Mouse (Mus musculus): ENCODE measurements at regions not wholly inside any gene's neighbourhood (a gene's known extent, or its start where the extent isn't known, plus 50 kb on each side); places are given as distances from the start of the nearest gene placed in this dataset.

DNA sequence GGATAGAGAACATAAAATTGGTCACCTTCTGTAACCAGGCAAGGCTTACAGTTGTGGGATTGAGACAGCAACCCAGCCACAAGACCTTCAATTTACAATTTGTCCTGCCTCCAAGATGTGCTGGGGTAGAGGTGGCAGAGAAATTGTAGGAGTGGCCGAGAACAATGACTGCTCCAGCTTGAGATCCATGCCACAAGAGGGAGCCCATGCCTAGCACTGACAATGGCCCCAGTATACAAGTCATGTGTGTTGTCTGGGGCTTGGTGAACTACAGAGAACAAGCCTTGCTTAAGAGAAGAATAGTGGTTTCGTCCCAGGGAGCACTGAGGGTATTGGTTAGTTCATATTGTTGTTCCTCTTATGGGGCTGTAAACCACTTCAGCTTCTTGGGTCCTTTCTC is 146.6 kb upstream of the Sel1l start:
- DNase-seq (ENCODE audit: low spot score in 2 of 2), result no peak

DNA sequence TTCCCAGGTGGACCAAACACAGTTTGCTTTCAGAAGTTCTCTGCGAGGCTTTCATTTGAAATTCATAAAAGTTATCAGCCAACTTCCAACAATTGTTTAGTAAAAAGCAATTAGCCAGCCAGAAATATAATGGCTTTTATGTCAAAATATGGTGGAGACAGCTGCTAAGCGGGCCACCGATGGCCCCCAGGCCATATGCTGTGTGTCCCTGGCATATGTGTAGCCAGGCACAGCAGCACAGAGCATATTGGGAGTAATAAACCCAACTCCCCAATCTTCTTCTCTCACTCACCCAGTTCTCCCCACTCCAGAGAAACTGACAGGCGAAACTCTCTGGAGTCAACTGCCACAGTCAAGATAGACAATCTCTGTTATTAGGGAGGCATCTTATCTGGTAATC is 137.5 kb upstream of the Sel1l start:
- peak; percentile 6 to 52 for DNase-seq (ENCODE audit: low spot score in 2 of 2)

DNA sequence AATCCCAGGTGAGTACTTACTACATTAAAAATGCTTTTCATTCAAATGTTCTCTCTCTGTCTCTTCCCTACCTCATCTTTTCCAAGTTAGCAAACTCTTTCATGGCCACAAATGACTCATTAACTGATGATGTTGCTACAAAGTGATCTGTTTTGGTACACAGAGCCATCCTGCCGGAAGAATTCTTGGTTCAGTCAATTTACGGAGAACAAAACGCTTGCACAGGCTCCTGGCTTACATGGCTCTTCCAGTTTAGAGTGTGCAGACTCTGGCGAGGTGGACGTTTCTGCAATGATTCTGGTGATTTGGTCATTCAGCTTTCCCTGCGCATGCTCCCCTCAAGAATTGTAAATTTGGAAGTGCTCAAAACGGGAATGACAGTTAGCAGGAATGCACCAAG is 131.4 kb upstream of the Sel1l start:
- no peak for DNase-seq (ENCODE audit: low spot score in 2 of 2)

DNA sequence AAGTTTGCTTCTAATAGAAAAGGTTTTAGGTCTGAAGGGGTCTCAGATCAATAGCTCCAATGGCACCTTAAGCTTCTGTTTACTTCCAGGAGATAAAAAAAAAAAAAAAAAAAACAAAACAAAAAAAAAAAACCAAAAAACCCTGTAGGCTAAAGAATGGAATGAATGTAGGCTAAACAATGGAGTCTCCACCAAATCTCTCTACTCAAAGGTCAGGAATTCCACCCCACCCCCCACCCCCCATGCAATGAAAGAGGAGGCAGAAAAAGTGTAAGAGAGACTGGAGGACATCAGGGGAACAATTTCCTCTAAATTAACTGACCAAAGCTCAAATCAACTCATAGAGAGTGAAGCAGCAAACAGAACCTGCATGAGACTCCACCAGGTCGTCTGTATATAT is 122.1 kb upstream of the Sel1l start:
- DNase-seq (ENCODE audit: low spot score in 2 of 2), result no peak

DNA sequence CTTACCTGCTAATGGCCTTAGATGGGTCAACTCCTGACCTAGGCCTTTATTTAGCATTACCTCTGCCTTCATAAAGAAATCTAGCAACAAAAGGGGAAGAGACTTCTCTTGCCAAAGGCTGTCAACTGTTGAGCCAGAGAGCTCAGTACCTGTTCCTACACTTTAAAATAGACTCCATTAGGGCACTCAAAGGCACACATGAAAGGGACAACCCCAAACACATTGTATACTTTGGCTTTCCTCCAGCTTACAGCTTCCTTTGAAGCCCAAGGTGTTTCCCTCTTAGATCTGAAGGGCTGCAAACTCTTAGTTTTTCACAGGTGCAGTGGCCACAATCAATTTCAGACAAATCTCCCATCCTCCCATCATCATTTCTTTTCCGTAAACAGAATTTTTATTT is 117.0 kb upstream of the Sel1l start:
- no peak for DNase-seq (ENCODE audit: low spot score in 2 of 2)

DNA sequence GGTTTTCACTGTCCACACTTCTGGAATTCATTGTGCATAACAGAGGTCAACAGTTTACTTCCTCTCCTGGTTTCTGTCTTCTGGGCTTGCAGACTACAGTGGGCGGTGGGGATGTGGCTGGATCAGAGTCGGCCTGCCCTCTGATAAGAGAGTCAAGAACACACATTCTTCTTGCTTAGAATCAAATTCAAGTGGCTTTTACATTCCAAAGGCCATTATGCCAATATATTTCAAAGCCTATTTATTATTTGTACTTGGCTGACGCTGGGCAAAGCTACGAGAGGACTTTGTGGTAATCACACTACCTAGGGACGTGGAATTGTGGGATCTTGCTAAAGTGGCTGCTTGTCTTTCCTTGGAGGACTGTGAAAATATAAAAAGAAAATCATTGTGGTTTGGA is 114.3 kb upstream of the Sel1l start:
- DNase-seq (ENCODE audit: low spot score in 2 of 2), result no peak

DNA sequence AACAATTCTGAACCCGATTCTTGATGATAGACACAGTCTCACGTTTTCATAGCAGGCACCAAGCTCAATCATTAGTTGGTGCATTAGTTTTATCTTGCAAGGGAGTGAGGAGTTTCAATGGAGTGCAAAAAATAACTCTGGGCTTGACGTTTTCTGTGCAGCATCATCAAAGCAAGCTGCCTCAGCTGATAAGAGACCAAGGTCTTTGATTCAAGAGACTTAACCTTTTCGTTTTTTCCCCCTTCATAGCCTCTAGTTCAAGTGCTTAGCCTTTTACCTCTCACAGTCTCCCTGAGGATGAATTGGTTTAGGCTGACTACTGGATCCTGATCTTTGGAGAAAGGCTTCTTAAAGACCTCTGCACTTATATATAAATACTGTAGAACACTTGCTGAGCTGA is 109.1 kb upstream of the Sel1l start:
- DNase-seq (ENCODE audit: low spot score in 2 of 2), result no peak

DNA sequence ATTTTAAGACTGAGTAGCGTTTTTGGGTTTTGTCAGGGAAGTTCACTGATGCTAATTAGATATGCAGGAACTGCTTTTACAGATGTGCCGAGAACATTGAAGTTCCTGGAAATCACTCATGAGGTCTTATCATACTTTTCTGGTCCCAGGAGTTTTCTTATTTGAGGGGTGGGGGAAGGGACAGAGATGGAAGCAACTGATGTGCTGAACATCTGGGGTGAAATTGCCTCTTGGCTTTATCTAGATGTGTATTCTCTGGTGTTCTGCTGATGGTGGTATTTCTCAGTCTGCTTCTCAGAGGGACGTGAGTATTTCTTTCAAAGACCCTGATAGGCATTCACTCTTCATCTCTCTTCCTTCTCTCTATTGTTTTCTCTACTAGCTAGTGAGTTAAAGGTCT is 107.5 kb upstream of the Sel1l start:
- no peak for DNase-seq (ENCODE audit: low spot score in 2 of 2)

DNA sequence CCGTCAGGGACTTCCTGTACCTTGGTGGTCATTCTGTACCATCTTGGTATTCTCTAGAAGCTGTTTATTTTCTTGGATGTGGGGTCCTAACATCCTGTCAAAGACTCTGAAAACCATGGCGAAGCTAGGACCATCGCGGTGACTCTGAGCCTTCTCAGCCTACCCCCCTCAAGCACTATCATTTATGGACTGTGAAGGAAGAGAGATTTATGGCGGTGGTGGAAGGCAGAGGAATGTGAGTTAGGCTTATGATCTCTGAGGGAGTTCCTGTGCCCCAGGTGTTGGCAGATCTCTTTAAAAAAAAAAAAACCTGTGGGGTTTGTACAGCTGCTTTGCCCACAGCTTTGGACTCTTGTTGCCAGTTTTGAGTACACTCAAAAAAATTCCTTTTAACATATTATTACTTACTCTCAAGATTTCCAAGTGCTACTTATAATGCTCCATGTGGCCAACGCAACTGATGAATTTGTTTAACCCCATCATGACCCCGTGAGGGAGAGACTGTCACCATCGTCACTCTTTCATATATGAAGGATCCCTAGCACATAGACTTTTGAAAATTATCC is 99.7 kb upstream of the Sel1l start:
- DNase-seq (ENCODE audit: low spot score in 2 of 2), result no peak

DNA sequence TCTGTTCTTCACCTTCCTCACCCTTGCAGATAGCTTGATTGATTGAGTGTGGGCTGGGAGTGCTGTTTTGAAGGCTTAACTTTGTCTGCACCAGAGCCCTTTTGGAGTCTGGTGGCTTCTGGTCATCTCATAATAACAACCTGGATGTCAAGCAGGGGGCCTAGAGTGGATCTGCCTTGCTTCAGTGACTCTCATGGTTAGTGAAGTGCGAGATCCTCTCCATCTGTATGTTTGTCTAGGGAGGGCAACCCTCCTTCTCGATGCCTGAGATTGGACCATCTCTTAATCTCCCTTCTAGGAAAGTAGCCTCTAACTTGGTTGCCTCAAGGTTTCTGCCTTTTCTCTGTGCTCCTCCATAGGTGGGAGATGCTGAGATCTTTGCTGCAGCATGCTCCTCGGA is 99.0 kb upstream of the Sel1l start:
- no peak for DNase-seq (ENCODE audit: low spot score in 2 of 2)

DNA sequence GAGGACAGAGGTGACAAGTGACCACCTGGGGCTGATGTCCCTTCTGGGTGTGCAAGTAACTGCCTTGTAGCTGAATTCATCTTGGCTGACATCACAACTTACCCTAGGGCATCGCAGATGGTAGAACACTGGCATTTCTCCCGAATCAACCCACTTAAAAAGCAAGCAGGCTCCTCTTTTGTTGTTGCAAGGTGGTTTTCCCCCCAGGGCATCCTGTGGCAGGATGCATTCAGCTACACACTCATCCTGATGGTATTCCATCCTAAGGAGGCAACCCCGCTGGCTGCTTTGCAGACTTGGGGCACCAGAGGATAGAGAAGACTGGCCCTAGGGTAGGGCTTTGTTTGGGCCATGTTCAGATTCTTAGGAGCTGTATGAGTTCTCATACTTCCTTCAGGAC is 97.6 kb upstream of the Sel1l start:
- DNase-seq (ENCODE audit: low spot score in 2 of 2), result no peak

DNA sequence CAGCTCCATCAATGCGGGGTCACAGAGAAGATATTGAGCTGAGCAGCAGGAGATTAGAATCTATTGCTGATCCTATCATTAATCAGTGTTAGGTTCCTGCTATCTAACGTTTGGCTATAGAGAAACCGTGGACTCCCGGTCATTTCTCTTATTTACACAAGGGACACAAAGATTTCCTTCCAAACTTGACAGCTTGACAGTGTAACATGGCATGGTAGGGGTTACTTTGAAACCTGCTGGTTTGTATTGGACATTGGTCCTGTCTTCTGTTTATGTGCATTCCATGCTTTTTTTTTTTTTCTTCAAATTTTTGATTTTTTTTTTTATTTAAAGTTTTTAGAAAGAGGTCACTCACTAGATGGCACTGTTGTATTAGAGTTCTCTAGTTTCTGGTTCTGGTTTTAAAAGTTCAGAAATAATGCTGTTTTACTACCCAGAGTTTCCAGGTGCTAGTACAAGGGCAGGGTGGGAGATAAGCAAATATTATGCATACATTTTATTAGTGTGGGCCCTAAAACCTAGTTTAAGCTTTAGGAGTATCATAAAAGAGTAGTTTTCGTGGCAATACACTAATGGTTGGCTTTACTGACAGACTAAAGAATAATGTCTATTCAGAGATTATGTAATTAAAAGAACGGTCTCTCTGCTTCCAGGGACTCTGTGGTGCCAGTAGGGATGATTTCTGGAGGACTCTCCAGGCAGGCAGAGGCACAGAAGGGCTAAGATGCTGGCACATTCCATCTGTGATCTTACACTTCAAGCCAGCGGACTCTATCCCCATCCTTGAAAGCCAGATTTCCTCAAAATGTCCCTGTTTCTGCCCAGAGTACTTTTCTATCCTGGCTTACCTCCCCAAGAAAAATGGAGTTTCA is 83.8 kb upstream of the Sel1l start:
- DNase-seq (ENCODE audit: low spot score in 2 of 2), result peak in 1 of 2 experiments; percentile 28

DNA sequence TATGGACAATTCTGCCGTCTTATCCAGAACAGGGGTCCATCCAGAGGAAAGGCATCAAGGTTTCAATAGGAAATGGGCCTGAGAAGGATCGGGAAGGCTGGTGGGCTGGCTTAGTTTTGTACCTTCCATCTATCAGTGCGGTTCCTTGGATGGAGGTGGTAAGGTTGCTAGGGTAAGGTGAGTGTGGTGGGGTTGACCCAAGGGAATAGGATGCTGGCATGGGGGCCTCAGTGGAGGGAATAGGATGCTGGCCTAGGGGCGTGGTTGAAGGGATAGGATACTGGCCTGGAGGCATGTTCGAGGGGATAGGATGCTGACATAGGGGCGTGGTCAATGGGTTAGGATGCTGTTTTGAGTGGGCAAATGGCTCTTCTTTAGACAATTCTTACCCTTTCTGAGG is 82.6 kb upstream of the Sel1l start:
- no peak for DNase-seq (ENCODE audit: low spot score in 2 of 2)

DNA sequence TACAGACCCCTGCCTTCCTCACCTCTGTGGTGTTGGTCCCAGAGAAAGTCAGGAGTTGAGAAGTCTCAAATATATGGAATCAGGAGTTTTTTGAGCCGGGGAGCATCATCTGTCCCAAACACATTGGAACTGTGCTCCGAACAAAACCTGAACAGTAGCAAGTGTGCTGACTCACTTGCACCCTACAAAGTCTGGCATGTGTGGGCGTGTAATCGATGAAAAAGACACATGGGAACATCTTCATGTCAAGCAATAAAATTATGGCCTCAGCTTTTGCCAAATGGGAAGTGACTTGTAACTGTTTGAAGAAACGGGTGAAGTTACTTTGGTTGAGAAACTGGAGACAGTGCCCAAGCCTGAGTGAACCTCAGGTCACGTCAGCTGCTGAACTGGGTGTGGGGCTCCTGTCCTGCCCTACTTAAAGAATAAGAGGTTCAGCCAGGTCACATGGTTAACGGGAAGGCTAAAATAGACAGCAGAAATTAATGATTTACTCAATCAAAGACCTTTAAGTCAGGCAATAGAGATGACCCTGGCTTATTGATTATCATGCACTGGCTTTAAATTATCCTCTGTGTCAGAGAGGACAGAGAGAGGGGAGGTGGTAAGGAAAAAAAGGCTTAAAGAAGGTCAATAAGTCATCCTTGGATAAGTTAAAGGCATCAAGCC is 80.6 kb upstream of the Sel1l start:
- DNase-seq (ENCODE audit: low spot score in 2 of 2), result peak in 1 of 2 experiments; percentile 8

DNA sequence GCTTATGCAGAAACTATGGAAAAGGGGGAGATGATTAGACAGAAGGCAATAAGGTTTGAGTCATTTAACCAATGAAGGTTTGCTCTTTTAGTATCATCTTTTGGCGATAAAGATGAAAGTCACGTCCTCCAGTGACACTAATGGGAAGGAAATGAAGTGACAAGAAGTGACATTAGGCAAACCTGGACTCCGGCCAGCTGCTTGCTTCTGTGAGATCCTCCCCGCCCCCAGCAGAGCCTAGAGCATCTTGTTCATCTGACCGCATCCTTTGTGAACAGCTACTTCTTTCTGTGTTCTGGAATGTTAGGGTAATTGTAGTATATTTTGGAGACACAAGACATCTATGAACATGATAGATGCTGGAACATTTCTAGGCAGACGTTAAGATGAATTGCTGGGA is 78.6 kb upstream of the Sel1l start:
- no peak for DNase-seq (ENCODE audit: low spot score in 2 of 2)

DNA sequence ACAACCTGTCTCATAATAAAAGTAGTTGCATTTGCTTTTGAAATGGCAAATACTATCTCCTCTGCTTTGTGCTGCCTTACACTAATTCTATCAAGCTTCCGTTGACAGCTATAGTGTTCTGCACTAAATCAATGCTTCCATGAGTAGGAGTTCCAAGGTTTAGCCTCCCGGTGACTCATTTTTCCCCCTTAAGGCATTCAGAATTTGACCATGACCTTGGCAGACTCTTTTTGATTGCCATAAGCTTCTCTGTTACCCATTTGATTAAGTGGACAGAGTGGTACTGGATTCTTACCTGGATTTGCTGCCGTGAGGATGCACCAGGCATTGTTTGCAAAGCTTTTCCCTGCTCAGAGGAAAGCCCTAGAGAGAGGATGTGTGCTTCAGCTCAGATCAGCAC is 66.5 kb upstream of the Sel1l start:
- no peak for DNase-seq (ENCODE audit: low spot score in 2 of 2)

DNA sequence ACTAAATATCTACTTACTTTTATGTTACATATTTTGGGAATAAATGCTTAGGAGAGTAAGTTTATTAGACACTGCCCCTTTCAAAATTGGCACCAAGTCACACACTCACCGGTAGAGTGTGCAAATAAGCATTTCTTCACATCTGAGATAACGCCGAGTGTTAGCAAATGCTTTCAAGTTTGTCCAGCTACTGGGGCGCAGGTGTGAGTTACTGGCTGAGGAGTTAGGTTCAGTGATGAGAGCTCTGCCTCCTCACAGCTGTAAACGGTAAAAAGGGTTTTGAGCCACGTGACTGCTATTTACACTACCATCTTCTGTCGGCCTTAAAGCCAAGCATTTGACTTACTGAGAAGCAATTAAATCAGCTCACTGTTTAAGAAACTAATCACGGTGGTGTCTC is 61.6 kb upstream of the Sel1l start:
- no peak for DNase-seq (ENCODE audit: low spot score in 2 of 2)

All from layer of hippocampus, postnatal 14 days (tissue).